Mouse (Mus musculus): ENCODE measurements around the gene Slc22a30. TPM values are rescaled to one million over a fixed set of nuclear protein-coding genes. Genes with fewer than 3 reads are reported as not detected.

Gene Slc22a30
- not detected in 2 replicates for total RNA-seq (2023)

DNA sequence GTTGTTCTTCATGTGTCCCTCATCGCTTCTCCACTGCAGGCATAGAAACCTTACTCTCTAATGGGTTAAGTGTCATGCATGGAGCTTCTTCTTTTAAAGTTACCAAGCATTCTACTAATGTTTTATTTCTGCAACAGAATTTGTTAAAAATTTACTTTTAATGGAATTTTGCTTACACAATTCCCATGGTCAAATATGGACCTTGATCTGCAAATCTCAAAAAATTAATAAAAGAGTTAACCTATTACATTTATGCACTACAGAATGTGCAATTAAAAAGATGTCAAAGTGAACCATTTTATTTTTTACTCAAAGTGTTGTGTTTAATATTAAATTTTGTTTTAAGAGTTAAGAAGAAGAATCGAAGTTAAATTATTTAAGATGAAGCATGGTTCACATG lies at the start of gene Slc22a30:
TSS of gene Slc22a30 (minus strand) at position 101 of the 400 bp plus-strand sequence.

Other genes starting within 250 kb of the Slc22a30 start
- gene Slc22a29, start 186.2 kb downstream of the Slc22a30 start, total RNA-seq (2023): not detected in 2 replicates
- gene Slc22a8, start 186.1 kb upstream of the Slc22a30 start, total RNA-seq (2023): not detected in 2 replicates
- not detected in 2 replicates for gene Slc22a6, start 212.9 kb upstream of the Slc22a30 start, total RNA-seq (2023)

Data from neutrophil, adult 65 days (primary cell).